Mouse (Mus musculus) erythroblast, adult 5-6 weeks (primary cell): ENCODE measurements around the gene Nptn. TPM values are rescaled to one million over a fixed set of nuclear protein-coding genes. Genes with fewer than 3 reads are reported as not detected.
"Not testable (repeated sequence)": the region's sequence is repeated elsewhere in the genome, so short reads cannot be mapped to it uniquely, and the experiment has no call there.

Experiments used
- ATAC-seq: replicated peaks from 2 replicates; pipeline ENCODE4 v1.8.0; 2016; ENCODE audit warnings: moderate number of reproducible peaks, mild to moderate bottlenecking, moderate TSS enrichment, inconsistent platforms; ENCODE audit not compliant: poor library complexity, low FRiP score, severe bottlenecking
- total RNA-seq, 2 experiments: library from RNA; stranded (forward) in 1 of 2; stranded (reverse) in 1 of 2; fragments of 150-400 nt in 1 of 2; fragments of 200-764, 138-1000 nt in 1 of 2; gene quantifications; 2 replicates each; pipeline versions ENCODE4 v1.2.3 to v1.2.4; 2015 to 2017; ENCODE audit warnings: low replicate concordance in 2 of 2

Nptn gene
- total RNA-seq, 2 experiments from 2014 or later = 135 to 349 TPM

DNA sequence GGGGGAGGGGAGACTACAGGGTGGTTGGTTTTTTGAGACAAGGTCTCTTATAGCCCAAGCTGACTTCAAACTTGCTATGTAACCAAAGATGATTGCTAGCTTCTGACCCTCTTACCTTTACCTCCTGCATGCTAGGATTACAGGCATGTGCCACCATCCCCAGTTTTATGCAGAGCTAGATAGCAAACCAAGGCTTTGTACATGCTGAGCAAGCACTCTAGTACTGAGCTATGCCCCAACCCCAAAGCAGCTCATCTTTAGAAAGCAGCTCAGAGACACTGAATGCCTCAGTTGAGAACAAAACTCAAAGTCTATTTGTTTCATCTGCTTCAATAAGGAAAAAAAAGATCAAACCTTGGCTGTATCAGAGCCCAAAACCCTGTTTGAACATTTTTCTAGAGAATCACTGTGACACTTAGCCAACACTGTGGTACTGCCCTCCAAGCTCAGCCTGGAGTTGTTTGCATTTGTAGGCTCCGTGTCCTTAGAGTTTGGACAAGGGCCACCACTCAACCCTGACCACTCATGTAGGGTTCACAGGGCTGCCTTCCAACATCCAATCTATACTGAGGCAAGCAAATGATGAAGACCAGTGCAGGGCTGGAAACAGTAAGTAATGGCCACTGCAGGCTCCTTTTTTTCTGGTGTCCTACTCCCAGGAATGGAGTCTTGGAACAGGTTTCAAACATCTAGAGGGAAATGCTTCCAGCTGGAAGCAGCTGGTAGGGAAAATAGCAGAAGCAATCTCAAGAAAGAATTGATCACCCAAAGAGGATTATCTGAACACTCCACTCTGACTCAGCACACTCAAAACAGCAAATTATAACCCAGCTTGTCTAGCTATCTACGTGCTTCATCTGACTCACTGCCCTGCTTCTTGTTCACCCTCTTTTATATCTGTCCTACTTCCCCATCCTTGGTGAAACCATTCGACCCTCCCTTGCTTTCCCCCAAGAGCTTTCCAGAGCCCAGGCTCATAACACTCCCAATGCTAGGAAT, 24.3 kb upstream of the Nptn start:
- no peak for ATAC-seq

DNA sequence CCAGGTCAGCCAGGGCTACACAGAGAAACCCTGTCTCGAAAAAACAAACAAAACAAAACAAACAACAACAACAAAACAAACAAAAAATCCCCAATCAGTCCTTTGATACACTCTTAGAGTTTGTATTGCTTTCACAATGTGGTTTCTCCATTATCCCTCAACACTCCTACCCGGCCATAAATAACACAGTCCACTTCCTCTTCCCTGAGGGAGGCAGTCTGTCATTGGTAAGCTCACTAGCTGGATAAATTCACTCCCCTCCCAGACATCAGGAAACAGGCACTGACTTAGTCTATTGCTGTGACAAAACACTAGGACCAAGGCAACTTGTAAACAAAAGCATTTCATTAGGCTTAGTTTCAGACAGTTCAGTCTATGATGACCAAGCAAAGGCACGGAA, 21.8 kb upstream of the Nptn start:
- no peak for ATAC-seq

DNA sequence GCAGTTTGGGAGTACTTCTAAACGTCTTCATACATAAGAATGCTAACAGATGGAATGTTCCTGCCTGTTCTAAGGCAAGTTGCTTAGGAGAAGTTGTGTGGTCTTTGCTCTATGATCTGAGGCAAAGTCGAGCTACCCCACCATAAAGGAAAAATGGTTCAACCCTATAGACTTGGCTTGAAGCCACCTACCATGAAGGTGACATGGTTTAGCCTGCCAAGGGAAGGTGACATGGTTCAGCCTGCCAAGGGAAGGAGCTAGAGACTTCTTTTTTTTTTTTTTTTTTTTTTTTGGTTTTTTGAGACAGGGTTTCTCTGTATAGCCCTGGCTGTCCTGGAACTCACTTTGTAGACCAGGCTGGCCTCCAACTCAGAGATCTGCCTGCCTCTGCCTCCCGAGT, 16.1 kb upstream of the Nptn start:
- ATAC-seq = not testable (repeated sequence)

DNA sequence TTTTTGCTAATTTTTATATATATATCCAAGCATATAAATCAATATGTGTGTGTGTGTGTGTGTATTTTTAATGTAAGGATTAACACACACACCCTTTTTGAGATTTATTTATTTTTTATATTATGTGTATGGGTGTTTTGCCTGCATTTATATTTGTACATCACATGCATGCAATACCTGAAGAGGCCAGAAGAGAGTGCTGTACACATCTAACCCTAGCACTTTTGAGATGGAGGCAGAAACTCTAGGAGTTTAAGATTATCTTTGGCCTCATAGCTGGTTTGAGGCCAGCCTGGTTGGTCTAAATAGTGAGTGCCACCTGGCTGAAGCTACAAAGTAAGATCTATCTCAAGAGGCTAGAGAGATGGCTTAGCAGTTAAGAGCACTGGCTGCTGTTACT, 14.4 kb upstream of the Nptn start:
- ATAC-seq = peak; percentile 79

DNA sequence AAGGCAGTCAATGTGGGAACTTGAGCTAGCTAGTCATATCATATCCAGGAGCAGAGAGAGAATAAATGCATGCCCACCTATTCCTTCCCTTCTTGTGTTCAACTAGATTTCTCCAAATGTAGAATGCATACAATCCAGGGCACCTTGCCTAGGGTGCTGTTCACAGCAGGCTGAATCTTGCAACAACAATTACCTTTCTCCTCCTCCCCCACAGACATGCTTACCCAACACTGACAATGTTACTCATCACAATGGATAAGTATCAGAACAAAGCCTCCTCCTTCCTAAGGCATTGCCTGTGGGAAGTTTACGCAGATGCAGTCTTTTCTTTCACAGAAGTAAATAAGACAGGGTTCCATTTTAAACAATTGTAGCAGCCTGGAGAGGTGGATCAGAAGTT, 11.0 kb upstream of the Nptn start:
- no peak for ATAC-seq

DNA sequence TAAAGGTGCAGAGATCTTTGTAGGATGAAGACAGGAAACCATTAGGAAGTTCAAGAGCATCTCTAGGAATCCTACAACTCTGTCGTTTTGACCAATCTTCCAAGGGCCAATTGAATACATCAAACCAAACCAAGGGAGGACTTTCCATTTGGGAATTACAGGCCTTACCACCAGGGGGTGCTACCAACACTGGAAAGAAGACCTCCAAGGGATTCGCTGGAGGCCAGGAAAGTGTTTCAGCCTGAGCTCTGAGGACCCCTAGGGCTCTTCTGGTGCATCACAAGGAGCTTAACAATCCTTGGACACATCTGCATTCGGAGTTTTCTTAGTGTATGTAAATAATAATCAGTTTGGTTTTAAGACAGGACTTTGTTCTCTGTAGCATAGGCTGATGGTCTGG, 3.4 kb upstream of the Nptn start:
- peak; percentile 35 for ATAC-seq

DNA sequence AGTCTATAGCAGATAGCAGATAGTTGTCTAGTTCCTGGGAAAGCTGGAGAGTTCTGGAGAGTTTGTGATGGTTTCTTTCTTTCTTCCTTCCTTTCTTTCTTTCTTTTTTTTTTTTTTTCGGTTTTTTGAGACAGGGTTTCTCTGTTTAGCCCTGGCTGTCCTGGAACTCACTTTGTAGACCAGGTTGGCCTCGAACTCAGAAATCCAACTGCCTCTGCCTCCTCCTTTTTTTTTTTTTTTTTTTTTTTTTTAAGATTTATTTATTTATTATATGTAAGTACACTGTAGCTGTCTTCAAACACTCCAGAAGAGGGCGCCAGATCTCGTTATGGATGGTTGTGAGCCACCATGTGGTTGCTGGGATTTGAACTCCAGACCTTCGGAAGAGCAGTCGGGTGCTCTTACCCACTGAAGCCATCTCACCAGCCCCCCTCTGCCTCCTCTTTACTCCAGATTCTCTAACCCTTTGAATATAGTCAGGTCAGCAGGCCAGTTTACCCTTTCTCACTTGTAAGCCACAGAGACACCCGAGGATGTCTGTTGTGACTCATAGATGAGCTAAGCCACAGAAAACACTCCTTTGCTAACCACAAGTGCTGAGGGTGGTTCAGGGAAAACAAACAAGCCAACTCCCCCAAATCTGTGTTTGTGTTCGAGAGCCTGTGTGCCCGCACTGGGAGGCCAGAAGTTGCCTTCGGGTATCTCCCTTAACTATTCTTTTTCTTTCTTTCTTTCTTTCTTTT, 1.4 kb upstream of the Nptn start:
- ATAC-seq = not testable (repeated sequence)

DNA sequence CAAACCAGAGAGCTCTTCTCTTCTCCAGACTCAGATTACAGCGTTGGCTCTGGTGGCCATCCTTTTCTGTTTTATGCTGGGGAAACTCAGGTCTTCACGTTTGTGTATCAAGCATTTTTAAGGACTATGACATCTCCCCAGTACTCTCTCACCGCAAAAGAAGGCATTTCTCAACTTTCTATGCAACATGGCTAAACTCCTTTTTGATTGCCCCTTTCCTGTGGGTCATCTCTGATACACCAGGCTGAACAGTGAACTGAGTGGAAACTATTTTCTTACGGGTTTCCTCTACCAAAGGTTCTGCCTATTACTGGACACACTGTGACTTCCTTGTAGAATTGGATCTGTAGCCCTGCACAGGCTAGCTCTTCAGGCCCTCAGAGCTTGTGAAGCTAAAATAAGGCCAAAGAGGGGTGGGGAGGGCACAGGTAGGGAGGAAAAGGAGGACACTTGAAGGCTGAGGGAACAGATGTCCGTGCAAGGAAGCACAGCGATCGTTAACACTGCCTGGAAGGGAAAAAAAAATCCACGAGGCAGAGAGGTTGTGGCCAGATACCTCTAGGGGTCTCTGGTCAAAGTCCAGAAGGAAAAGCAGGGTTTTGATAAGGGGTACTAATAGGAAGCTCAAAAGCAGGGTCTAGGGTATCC, 633 bp upstream of the Nptn start:
- peak; percentile 16 for ATAC-seq

DNA sequence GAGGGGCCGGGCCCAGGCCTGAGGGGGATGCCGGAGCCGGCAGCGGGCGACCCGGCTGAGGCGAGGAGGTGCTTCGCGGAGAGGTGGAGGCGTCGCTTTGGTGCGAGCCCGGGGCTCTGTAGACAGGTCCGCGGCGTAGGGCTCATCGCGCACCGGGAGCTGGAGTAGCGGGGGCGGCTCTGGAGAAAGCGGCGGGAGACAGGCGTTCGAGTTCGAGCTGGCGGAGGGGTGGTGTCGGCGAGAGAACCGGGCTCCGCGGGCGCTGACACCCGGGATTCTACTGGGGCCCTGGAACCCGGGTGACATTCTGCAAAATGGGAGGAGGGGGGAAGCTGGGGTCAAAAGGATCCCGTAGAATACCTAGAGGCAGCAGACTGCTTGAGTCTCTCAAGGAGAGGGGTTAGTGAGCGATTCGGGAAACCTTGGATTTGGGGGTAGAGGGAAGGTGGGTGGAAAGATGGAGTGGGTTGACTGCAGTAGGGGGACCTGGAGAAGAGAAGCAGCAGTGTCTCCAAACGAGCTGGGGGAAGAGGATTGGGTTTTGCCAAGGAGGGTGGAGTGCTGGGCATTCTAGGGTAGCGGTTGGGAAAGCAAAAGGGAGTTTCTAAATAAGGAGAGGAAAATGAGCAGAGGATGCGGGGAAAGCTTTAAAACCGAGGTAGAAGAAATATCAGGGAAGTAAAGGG, 684 bp downstream of the Nptn start:
- peak; percentile 33 for ATAC-seq

DNA sequence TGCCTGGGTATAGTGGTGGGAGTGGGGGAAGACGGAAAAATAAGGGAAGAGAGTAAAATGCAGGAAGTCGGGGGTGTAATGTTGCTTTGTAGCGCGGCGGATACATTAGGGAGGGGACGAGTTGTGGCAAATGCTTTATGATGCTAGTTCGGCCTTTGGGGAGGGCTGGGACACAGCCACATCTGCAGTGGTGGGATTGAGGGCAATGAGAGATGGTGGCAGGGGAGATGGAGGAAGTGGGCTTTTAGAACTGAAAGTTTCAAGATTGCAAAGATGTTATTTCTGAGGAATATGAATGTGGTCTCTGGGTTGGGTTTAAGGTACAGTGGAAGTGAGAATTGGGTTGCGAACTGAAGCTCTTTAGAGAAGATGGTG, 1.2 kb downstream of the Nptn start:
- ATAC-seq = peak; percentile 29; the same call in 1 of the 2 replicates

DNA sequence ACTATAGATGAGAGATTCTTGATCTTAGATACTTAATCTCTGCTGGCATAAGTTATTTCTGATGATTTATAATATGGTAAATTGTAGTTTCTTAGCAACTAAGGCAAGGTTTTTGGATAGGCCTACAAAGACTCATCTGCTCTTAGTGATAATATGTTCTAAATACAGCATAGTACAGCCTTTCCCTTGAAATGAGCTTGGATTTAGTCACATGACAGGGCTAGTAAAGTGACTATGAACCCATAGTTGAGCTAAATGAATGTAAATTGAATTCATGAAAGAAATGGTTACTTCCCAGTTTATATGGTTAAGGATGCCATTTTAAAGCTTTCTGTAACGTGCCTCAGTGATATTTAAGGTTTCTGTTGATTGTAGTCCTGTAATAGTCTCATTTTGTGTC, 2.3 kb downstream of the Nptn start:
- no peak for ATAC-seq

DNA sequence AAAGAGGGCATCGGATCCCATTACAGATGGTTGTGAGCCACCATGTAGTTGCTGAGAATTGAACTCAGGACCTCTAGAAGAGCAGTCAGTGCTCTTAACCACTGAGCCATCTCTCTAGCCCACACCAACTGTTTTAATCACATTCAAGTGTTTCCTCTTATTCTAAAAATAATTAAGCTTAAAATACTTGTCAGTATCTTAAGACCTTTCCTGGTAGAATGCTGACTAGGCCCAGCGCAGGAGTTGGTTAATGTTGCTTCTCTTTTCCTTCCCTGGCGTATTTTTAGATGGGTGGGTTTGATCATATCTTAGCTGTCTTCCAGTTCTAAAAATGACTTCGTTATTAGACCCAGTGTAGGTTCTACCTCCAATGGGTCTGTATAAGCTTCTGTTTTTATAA, 6.6 kb downstream of the Nptn start:
- ATAC-seq = no peak

DNA sequence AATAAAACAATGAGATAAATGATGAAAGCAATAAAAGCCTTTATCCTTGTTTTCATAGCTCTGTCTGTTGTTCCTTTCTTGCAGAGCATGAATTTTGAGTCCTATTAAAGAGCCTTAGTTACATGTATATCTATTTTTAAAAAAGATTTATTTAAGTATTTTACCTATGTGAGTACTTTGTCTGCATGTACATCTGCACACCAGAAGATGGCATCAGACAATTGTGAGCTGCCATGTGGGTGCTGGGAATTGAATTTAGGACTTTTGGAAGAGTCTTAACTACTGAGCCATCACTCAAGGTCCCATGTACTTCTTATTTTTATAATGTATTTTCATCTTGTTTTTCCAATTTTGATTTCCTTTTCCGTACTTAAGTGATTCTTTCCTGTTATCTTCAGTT, 13.3 kb downstream of the Nptn start:
- no peak for ATAC-seq

DNA sequence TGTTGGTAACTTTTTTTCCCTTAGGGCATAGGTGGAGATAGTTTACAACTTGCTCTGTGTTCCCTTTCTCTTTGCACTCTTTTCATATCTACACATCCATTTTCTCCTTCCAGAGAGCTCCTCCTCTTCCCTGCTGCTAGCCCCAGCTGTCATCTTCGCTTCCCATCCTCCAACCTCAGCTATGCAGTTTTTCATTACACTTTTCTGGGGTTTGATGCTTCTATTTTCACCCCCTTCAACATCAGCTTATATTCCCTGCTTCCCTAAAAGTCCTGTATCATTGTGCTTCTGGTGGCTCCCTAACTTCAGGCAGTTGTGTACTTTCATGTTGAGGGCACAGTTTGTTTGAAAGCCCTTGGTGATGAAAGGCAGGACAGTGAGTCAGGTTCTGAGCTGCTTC, 31.8 kb downstream of the Nptn start:
- ATAC-seq = no peak

DNA sequence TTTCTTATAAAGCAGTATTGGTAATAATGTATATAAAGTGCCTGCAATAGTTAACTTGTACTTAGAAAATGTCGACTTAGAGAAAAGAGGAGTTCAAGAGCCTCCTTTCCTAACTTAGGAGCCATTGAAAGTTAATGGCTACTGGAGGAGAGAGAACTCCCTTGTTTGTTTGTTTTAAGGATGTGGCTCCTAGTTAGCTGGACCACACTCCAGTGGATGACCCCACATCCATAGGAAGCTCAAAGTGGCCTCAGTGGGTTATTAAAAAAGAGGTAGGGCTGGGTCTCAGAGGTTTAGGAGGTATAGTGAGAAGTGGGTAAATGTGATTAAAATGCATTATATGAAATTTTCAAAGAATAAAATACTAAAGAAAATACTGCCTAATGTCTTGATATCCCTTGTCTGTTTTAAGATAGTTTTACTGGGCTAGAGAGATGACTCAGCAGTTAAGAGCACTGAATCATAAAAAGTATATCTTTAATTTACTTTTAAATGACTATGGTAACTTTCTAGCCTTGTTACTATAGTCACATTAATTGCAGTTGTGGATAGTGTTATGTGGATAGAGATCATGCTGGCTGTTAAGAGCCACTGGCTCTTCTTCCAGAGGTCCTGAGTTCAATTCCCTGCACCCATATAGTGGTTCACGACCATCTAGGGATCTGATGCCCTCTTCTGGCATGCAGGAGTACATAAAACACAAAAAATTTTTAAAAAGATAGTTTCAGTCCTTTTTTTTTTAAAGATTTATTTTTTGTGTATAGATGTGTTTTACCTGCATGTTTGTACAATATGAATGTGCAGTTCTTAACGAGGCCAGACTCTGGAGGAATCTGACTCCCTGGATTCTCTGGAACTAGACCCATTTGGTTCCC, 33.3 kb downstream of the Nptn start:
- ATAC-seq = peak; percentile 58; the same call in 1 of the 2 replicates

DNA sequence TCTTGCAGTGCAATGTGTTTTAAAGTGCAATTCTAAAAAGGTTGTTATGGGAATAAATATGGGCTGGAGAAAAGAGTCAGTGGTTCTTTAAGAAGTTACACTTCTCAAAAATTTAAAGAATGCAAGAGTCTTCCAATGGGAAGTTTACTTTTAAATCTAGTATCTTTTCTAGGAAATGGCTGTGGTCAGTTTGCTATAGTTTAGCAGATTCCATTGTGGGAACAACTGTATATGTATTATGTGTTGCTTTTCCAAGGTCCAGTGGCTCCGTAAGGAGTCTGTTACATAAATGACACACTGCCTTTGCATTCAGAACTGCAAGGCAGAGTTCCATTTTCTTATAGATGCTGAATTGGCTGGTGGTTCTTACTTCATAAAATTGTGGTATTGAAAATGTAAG, 41.0 kb downstream of the Nptn start:
- ATAC-seq = no peak

DNA sequence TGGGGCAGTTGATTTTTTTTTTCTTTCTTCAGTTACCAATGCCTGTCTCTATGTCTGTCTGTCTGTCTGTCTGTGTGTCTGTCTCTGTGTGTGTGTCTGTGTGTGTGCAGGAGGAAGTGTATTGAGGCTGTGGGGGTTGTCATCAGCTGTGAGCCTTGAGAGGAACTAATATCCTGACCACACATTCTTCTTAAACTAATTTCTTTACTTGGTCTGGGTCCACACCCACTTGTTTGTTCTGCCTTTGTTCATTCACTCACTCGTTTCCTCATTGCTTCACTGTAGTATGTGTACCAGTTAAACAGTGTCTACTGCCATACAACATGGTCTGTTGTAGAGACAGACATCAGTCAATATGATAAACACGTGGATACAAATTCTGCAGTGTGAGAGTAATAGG, 45.2 kb downstream of the Nptn start:
- ATAC-seq = no peak

DNA sequence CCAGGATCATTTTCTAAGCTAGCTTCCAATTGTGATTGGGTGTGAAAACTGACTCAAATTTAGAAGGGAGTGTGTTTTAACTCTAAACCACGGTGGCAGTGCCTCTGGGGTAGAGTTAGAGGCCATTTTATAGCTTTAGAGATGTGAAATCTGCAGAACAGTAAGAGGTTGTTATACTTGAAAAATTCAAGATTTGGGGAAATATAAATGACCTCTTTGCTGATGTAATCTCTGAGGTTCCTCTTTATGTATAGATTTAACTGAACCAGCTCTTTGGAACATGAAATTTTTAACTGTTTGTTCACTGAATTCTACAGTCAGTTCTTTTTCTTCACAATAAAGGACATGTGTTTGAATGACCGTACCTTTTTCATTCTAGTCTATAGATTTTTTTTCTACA, 48.4 kb downstream of the Nptn start:
- ATAC-seq = no peak
